In genomic region chr3:143822564-143823394, GRCm38 (mm10) we compare ENCODE assay signal across 27 mouse cellular contexts.
DNase-seq lines count a peak whose midpoint lies in the region; ATAC-seq lines count a peak whose summit lies in the region.
"Had no signal": no experiment of that assay in that cellular context is flagged by ENCODE, and none has a peak within 500 bp of the region (broad histone marks: within the 10 kb centered on the region; RNA-seq: fewer than 3 reads in every experiment).

No protein-coding gene starts in this region.

- no peaks in the 10 kb centered on the region for H3K36me3 ChIP-seq in forebrain, embryonic 15.5 days
- H3K36me3 ChIP-seq in forebrain, embryonic 12.5 days (replicated peaks): no peaks in the 10 kb centered on the region
- H3K36me3 ChIP-seq in intestine, embryonic 15.5 days: no peaks in the 10 kb centered on the region
- H3K36me3 ChIP-seq: embryonic facial prominence, embryonic 12.5 days; heart, embryonic 12.5 days; hindbrain, embryonic 13.5 days; liver, embryonic 12.5 days; midbrain, embryonic 13.5 days had no signal

- peak; percentile 55; the same call in 1 of the 2 replicates for ATAC-seq in forebrain, embryonic 15.5 days (replicated peaks)
- no peak for ATAC-seq in forebrain, embryonic 12.5 days (ENCODE audit: low FRiP score)
- ATAC-seq in intestine, embryonic 15.5 days: peak; percentile 94
- ATAC-seq: CD4-positive, CD25-positive, alpha-beta regulatory T cell, adult 4 months; liver, embryonic 12.5 days; liver, postnatal 0 days; midbrain, embryonic 13.5 days had no signal

- no peak overlapping the region for H3K4me3 ChIP-seq in forebrain, embryonic 15.5 days
- H3K4me3 ChIP-seq in forebrain, embryonic 12.5 days (replicated peaks): no peak overlapping the region
- no peak overlapping the region for H3K4me3 ChIP-seq in intestine, embryonic 15.5 days (replicated peaks)
- H3K4me3 ChIP-seq: embryonic facial prominence, embryonic 12.5 days; heart, adult 2 months; heart, embryonic 12.5 days; hindbrain, embryonic 13.5 days; liver, embryonic 12.5 days; midbrain, embryonic 13.5 days had no signal

- H3K4me2 ChIP-seq in forebrain, embryonic 15.5 days (replicated peaks): no peak overlapping the region
- H3K4me2 ChIP-seq in forebrain, embryonic 12.5 days: no peak overlapping the region
- H3K4me2 ChIP-seq in intestine, embryonic 15.5 days (replicated peaks): no peak overlapping the region
- H3K4me2 ChIP-seq: embryonic facial prominence, embryonic 12.5 days; heart, embryonic 12.5 days; hindbrain, embryonic 13.5 days; liver, embryonic 12.5 days; midbrain, embryonic 13.5 days had no signal

- 61% methylated on average over 8 of the region's 8 CpGs for WGBS in forebrain, embryonic 15.5 days
- WGBS in forebrain, embryonic 12.5 days: 71% methylated on average over 8 of the region's 8 CpGs
- WGBS in intestine, embryonic 15.5 days: 52% methylated on average over 8 of the region's 8 CpGs

- no peak overlapping the region for H3K27ac ChIP-seq in forebrain, embryonic 15.5 days (replicated peaks)
- no peak overlapping the region for H3K27ac ChIP-seq in forebrain, embryonic 12.5 days
- H3K27ac ChIP-seq in intestine, embryonic 15.5 days: no peak overlapping the region
- H3K27ac ChIP-seq: embryonic facial prominence, embryonic 12.5 days; heart, adult 2 months; hindbrain, embryonic 13.5 days; kidney, postnatal 0 days; liver, embryonic 12.5 days; macrophage; midbrain, embryonic 13.5 days had no signal

- no peaks in the 10 kb centered on the region for H3K4me1 ChIP-seq in forebrain, embryonic 15.5 days
- H3K4me1 ChIP-seq in forebrain, embryonic 12.5 days: no peaks in the 10 kb centered on the region
- no peaks in the 10 kb centered on the region for H3K4me1 ChIP-seq in intestine, embryonic 15.5 days (replicated peaks)
- H3K4me1 ChIP-seq: embryonic facial prominence, embryonic 12.5 days; heart, embryonic 12.5 days; hindbrain, embryonic 13.5 days; liver, embryonic 12.5 days had no signal

- DNase-seq in fat pad, adult 2 months (ENCODE audit: extremely low read depth, low read depth, low spot score): peak; percentile 95
- no peak for DNase-seq in spleen, postnatal 36 days (ENCODE audit: low spot score in 2 of 2)
- no peak for DNase-seq in frontal cortex, postnatal 10 days (ENCODE audit: low spot score in 2 of 2)
- no peak for DNase-seq in natural killer cell, adult 2 months (ENCODE audit: low spot score in 2 of 2)
- DNase-seq: adrenal gland, postnatal 36 days; cerebellum, adult 8-10 months; cerebellum, postnatal 36 days; gastrocnemius, postnatal 25 days; heart, adult 2 months; heart, postnatal 4 days; kidney, adult 2 months; kidney, postnatal 4 days; layer of hippocampus, postnatal 36 days; left cerebral cortex, postnatal 4 days; liver, postnatal 0 days; thymus, postnatal 4 days had no signal

- no peak overlapping the region for H3K9ac ChIP-seq in forebrain, embryonic 15.5 days (replicated peaks)
- no peak overlapping the region for H3K9ac ChIP-seq in forebrain, embryonic 12.5 days
- H3K9ac ChIP-seq in intestine, embryonic 15.5 days: no peak overlapping the region
- H3K9ac ChIP-seq: embryonic facial prominence, embryonic 12.5 days; heart, embryonic 12.5 days; hindbrain, embryonic 13.5 days; liver, embryonic 12.5 days; liver, postnatal 0 days; midbrain, embryonic 13.5 days had no signal

- H3K9me3 ChIP-seq in forebrain, embryonic 15.5 days: no peaks in the 10 kb centered on the region
- no peaks in the 10 kb centered on the region for H3K9me3 ChIP-seq in forebrain, embryonic 12.5 days
- no peaks in the 10 kb centered on the region for H3K9me3 ChIP-seq in intestine, embryonic 15.5 days
- H3K9me3 ChIP-seq: embryonic facial prominence, embryonic 12.5 days; heart, embryonic 12.5 days; hindbrain, embryonic 13.5 days; liver, embryonic 12.5 days; midbrain, embryonic 13.5 days had no signal

- no peaks in the 10 kb centered on the region for H3K27me3 ChIP-seq in forebrain, embryonic 15.5 days
- no peaks in the 10 kb centered on the region for H3K27me3 ChIP-seq in forebrain, embryonic 12.5 days
- no peaks in the 10 kb centered on the region for H3K27me3 ChIP-seq in intestine, embryonic 15.5 days (replicated peaks)
- H3K27me3 ChIP-seq: embryonic facial prominence, embryonic 12.5 days; heart, embryonic 12.5 days; hindbrain, embryonic 13.5 days; liver, embryonic 12.5 days; midbrain, embryonic 13.5 days had no signal
